Mouse (Mus musculus) brain, embryonic 14.5 days (tissue): ENCODE measurements around the gene Ctrc.

Experiments used
- CTCF ChIP-seq: fragments of 200-500 bp; IDR thresholded peaks from 2 replicates; pipeline ENCODE4 v1.5.1; 2012; ENCODE audit warnings: inconsistent platforms, mild to moderate bottlenecking, moderate library complexity, borderline replicate concordance; ENCODE audit not compliant: insufficient read depth, insufficient read length; ENCODE audit errors: extremely low read depth
- POLR2A ChIP-seq: fragments of 200-500 bp; IDR thresholded peaks from 2 replicates; pipeline ENCODE4 v1.6.1; 2012; ENCODE audit warnings: mild to moderate bottlenecking, inconsistent platforms, borderline replicate concordance; ENCODE audit not compliant: poor library complexity, insufficient read depth, insufficient read length, severe bottlenecking; ENCODE audit errors: extremely low read depth

- TF ChIP-seq POLR2A (peak; percentile 41; the same call in 1 of the 2 replicates), CTCF (no peak)
Measured at GRCm38 (mm10) chr4:141793282-141794151, 52.6 kb downstream of the Ctrc start, which contains the start of gene Casp9.
